Mouse (Mus musculus) spleen, postnatal 36 days (tissue): Measurements from ENCODE around the gene Fcho2.

Source experiments
- DNase-seq, 2 experiments: peaks; one replicate each; pipeline ENCODE4 v3.0.0; 2022; ENCODE audit warnings: low spot score in 2 of 2, mixed read lengths in 1 of 2

The Fcho2 gene

GRCm38 (mm10) chr13:98679631-98680041, 135.6 kb downstream of the Fcho2 start:
- peak; percentile 17 to 18 for DNase-seq

GRCm38 (mm10) chr13:98679230-98679629, 136.0 kb downstream of the Fcho2 start:
- DNase-seq: no peak

GRCm38 (mm10) chr13:98673922-98674321, 141.3 kb downstream of the Fcho2 start:
- DNase-seq: no peak
